Mouse (Mus musculus): ENCODE results near the gene Mx1. TPM values are rescaled to one million over a fixed set of nuclear protein-coding genes. Genes with fewer than 3 reads are reported as not detected.

Gene Mx1
- polyA plus RNA-seq, 1 experiment from 2014 or later: 0.43 TPM

GRCm38 (mm10) chr16:97478655-97479054 is 15.9 kb upstream of the Mx1 start:
- Histone ChIP-seq H3K27ac (no peak overlapping the region), H3K27me3 (no peaks in the 10 kb centered on the region), H3K9ac (no peak overlapping the region), H3K36me3 (no peaks in the 10 kb centered on the region), H3K9me3 (no peaks in the 10 kb centered on the region), H3K4me2 (replicated peaks) (no peak overlapping the region), H3K4me3 (no peak overlapping the region), H3K4me1 (no peaks in the 10 kb centered on the region)
- ATAC-seq (ENCODE audit: insufficient number of reproducible peaks, insufficient read depth, low FRiP score, low TSS enrichment): no peak
- 57% methylated on average over 2 of the region's 2 CpGs for WGBS

GRCm38 (mm10) chr16:97476524-97476923 is 13.8 kb upstream of the Mx1 start:
- H3K27ac ChIP-seq: no peak overlapping the region
- no peaks in the 10 kb centered on the region for H3K27me3 ChIP-seq
- no peak overlapping the region for H3K9ac ChIP-seq
- H3K4me3 ChIP-seq: no peak overlapping the region
- H3K9me3 ChIP-seq: no peaks in the 10 kb centered on the region
- 90% methylated on average over 1 of the region's 1 CpGs for WGBS
- ATAC-seq (ENCODE audit: insufficient number of reproducible peaks, insufficient read depth, low FRiP score, low TSS enrichment): no peak
- H3K4me1 ChIP-seq: no peaks in the 10 kb centered on the region
- H3K36me3 ChIP-seq: no peaks in the 10 kb centered on the region
- H3K4me2 ChIP-seq (replicated peaks): no peak overlapping the region

- Histone ChIP-seq H3K4me3 (no peak overlapping the region), H3K4me1 (no peaks in the 10 kb centered on the region)
Observed at GRCm38 (mm10) chr16:97475581-97475980, 12.9 kb upstream of the Mx1 start.

GRCm38 (mm10) chr16:97474671-97475070 is 12.0 kb upstream of the Mx1 start:
- Histone ChIP-seq H3K27ac (no peak overlapping the region), H3K4me1 (no peaks in the 10 kb centered on the region), H3K4me2 (replicated peaks) (no peak overlapping the region), H3K27me3 (no peaks in the 10 kb centered on the region), H3K9me3 (no peaks in the 10 kb centered on the region), H3K9ac (no peak overlapping the region), H3K36me3 (no peaks in the 10 kb centered on the region), H3K4me3 (no peak overlapping the region)
- 88% methylated on average over 2 of the region's 2 CpGs for WGBS
- ATAC-seq (ENCODE audit: insufficient number of reproducible peaks, insufficient read depth, low FRiP score, low TSS enrichment): no peak

More at GRCm38 (mm10) chr16:97475581-97475980, 12.9 kb upstream of the Mx1 start:
- no peak overlapping the region for H3K4me2 ChIP-seq (replicated peaks)
- H3K9ac ChIP-seq: no peak overlapping the region
- no peaks in the 10 kb centered on the region for H3K36me3 ChIP-seq
- 92% methylated on average over 3 of the region's 3 CpGs for WGBS
- no peak for ATAC-seq (ENCODE audit: insufficient number of reproducible peaks, insufficient read depth, low FRiP score, low TSS enrichment)
- H3K27ac ChIP-seq: no peak overlapping the region
- no peaks in the 10 kb centered on the region for H3K9me3 ChIP-seq
- H3K27me3 ChIP-seq: no peaks in the 10 kb centered on the region

DNA sequence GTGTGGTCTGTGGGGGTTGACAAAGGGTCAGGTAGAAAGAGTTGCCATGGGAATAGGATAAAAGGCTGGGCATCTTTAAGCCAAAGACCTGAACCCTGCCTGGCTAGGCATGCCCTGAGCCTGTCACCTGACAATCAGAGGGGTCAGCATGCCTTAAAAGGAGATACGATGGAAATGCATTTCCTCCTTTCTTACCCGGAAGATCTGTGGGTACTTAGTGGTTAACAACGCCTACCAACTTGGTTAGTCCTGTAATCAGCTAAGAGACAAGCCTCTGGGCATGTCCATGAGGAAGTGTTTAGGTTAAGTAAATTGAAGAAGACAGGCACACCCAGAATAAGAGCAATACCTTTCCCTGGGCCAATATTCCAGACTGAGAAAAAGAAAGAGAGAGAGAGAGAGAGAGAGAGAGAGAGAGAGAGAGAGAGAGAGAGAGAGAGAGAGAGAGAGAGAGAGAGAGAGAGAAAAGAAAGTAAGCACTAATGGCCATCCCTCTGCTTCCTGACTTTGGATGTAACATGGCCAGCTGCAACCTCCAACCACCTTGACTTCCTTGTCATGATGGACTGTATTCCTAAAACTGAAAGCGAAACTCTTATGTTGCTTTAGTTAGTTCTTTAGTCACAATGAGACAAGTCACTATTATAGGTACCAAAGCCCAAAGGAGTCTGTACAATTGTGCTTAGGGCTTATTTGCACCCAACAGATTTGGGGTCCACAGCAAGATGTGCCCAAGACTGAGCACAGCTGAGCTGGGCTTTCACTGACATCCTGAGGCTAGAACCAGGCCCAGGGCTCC is 5.5 kb upstream of the Mx1 start:
- Histone ChIP-seq H3K9me3 (no peaks in the 10 kb centered on the region), H3K27me3 (no peaks in the 10 kb centered on the region), H3K4me1 (0 out of 2 replicates have a peak, but pooled peaks cover 1% of the 10 kb centered on the region), H3K4me2 (replicated peaks) (no peak overlapping the region), H3K9ac (no peak overlapping the region), H3K4me3 (no peak overlapping the region), H3K36me3 (no peaks in the 10 kb centered on the region), H3K27ac (no peak overlapping the region)
- WGBS: 78% methylated on average over 4 of the region's 4 CpGs
- ATAC-seq (ENCODE audit: insufficient number of reproducible peaks, insufficient read depth, low FRiP score, low TSS enrichment): no peak

DNA sequence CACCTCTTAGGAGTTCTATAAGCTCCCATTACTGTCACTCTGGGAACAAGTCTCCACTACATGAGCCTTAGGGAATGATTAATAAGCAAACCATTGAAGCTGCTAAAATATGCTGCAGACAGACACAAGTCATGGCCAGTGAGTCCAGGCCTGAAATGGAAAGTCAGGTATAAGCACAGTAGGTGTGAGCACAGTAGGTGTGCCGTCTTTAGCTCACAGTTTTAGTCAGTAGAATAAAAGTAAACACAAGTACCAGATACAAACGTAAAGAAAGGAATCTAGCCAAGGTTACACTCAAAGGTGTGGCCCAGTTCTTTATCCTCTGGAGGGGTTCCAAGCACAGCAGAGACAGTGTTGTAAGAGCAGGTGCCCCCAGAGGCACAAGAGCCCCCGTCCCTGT is 4.8 kb upstream of the Mx1 start:
- 73% methylated on average over 3 of the region's 3 CpGs for WGBS
- Histone ChIP-seq H3K9ac (no peak overlapping the region), H3K27ac (no peak overlapping the region), H3K4me2 (replicated peaks) (no peak overlapping the region), H3K36me3 (no peaks in the 10 kb centered on the region), H3K4me1 (peaks cover 5% of the 10 kb centered on the region; the same call in 1 of the 2 replicates), H3K9me3 (no peaks in the 10 kb centered on the region), H3K27me3 (no peaks in the 10 kb centered on the region), H3K4me3 (no peak overlapping the region)
- ATAC-seq (ENCODE audit: insufficient number of reproducible peaks, insufficient read depth, low FRiP score, low TSS enrichment): no peak

- WGBS: 52% methylated on average over 4 of the region's 4 CpGs
- no peaks in the 10 kb centered on the region for H3K9me3 ChIP-seq
- H3K4me3 ChIP-seq: no peak overlapping the region
- H3K9ac ChIP-seq: no peak overlapping the region
- no peak for ATAC-seq (ENCODE audit: insufficient number of reproducible peaks, insufficient read depth, low FRiP score, low TSS enrichment)
- no peak overlapping the region for H3K4me2 ChIP-seq (replicated peaks)
- no peaks in the 10 kb centered on the region for H3K27me3 ChIP-seq
- peaks cover 8% of the 10 kb centered on the region; the same call in 1 of the 2 replicates for H3K4me1 ChIP-seq
- no peak overlapping the region for H3K27ac ChIP-seq
- no peaks in the 10 kb centered on the region for H3K36me3 ChIP-seq
Observed at GRCm38 (mm10) chr16:97466182-97466957, 3.7 kb upstream of the Mx1 start.

DNA sequence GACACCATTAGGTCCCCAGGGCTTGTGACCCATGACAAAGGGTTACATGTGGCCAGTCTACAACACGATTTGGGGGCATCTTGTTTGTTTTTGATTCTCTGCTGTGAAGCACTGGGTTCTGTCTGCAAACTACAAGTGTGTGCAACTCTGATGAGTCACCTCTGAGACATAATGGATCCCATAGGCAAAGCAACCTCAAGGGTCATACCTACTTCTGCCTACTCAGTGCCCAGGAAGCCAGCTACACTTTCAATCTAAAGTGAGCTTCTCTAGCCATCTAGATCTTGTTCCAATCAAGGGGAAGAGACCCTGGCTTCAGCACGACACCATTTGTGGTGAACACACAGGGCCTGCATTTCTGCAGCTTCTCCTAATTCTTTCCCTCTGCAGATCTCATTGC is 1.4 kb downstream of the Mx1 start:
- H3K4me2 ChIP-seq (replicated peaks): no peak overlapping the region
- no peaks in the 10 kb centered on the region for H3K27me3 ChIP-seq
- no peak overlapping the region for H3K4me3 ChIP-seq
- no peaks in the 10 kb centered on the region for H3K9me3 ChIP-seq
- peaks cover 8% of the 10 kb centered on the region; the same call in 1 of the 2 replicates for H3K4me1 ChIP-seq
- no peaks in the 10 kb centered on the region for H3K36me3 ChIP-seq
- no peak overlapping the region for H3K9ac ChIP-seq
- H3K27ac ChIP-seq: no peak overlapping the region
- no peak for ATAC-seq (ENCODE audit: insufficient number of reproducible peaks, insufficient read depth, low FRiP score, low TSS enrichment)
- WGBS: 59% methylated on average over 2 of the region's 2 CpGs

DNA sequence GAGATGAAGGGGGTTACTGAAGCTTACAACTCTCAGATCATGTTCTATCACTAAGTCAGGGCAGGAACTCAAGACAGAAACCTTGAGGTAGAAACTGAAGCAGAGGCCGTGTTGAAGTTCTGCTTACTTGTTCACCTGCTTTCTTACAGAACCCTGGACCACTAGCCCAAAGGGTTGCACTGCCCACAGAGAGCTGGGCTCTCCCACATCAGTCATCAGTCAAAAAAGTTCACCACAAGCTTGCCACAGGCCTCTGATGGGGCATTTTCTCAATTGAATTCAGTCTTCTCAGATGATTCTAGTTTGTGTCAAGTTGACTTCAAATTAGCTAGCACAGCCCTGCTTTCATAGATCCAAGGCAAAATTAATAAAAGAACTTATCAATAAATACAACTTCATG is 2.9 kb downstream of the Mx1 start:
- Histone ChIP-seq H3K27ac (no peak overlapping the region), H3K4me3 (no peak overlapping the region), H3K36me3 (no peaks in the 10 kb centered on the region), H3K4me2 (replicated peaks) (no peak overlapping the region), H3K9me3 (no peaks in the 10 kb centered on the region), H3K9ac (no peak overlapping the region), H3K27me3 (no peaks in the 10 kb centered on the region), H3K4me1 (peaks cover 8% of the 10 kb centered on the region; the same call in 1 of the 2 replicates)
- ATAC-seq (ENCODE audit: insufficient number of reproducible peaks, insufficient read depth, low FRiP score, low TSS enrichment): no peak
- WGBS: 87% methylated on average over 1 of the region's 1 CpGs

DNA sequence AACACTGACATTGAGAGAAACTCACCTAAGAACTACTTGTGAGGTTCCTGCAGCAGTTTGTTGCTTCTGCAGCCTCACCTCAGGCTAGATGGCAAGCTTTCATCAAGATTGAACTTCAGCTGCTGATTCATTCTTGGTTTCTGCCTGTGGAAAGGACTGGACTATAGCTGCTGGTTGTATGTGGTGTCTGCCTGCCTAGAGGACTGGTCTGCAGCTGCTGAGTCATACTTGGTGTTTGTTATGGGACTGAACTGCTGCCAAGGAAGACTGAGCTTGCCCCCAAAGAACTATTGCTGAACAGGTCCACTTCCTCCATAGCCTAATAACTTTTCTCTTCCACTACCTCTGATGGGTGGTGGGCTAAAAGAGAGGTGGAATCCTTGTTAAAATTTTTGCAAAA is 15.3 kb downstream of the Mx1 start:
- Histone ChIP-seq H3K9ac (no peak overlapping the region), H3K4me3 (no peak overlapping the region), H3K27ac (no peak overlapping the region), H3K4me2 (replicated peaks) (no peak overlapping the region), H3K27me3 (no peaks in the 10 kb centered on the region), H3K9me3 (no peaks in the 10 kb centered on the region), H3K36me3 (no peaks in the 10 kb centered on the region), H3K4me1 (no peaks in the 10 kb centered on the region)
- ATAC-seq (ENCODE audit: insufficient number of reproducible peaks, insufficient read depth, low FRiP score, low TSS enrichment): no peak

- Histone ChIP-seq H3K4me2 (replicated peaks) (no peak overlapping the region), H3K4me1 (no peaks in the 10 kb centered on the region), H3K36me3 (no peaks in the 10 kb centered on the region), H3K9me3 (no peaks in the 10 kb centered on the region), H3K27ac (no peak overlapping the region), H3K4me3 (no peak overlapping the region), H3K9ac (no peak overlapping the region), H3K27me3 (no peaks in the 10 kb centered on the region)
- 46% methylated on average over 14 of the region's 14 CpGs for WGBS
- no peak for ATAC-seq (ENCODE audit: insufficient number of reproducible peaks, insufficient read depth, low FRiP score, low TSS enrichment)
Observed at GRCm38 (mm10) chr16:97443670-97444263, 18.9 kb downstream of the Mx1 start.

GRCm38 (mm10) chr16:97441967-97442366 is 20.7 kb downstream of the Mx1 start:
- ATAC-seq (ENCODE audit: insufficient number of reproducible peaks, insufficient read depth, low FRiP score, low TSS enrichment): no peak
- 87% methylated on average over 9 of the region's 9 CpGs for WGBS
- H3K27ac ChIP-seq: no peak overlapping the region

More at GRCm38 (mm10) chr16:97441967-97442366, 20.7 kb downstream of the Mx1 start:
- Histone ChIP-seq H3K27me3 (no peaks in the 10 kb centered on the region), H3K9me3 (no peaks in the 10 kb centered on the region), H3K9ac (no peak overlapping the region), H3K36me3 (no peaks in the 10 kb centered on the region), H3K4me1 (no peaks in the 10 kb centered on the region), H3K4me3 (no peak overlapping the region), H3K4me2 (replicated peaks) (no peak overlapping the region)
